Mouse (Mus musculus) 416B (cell line): ENCODE measurements at regions not wholly inside any gene's neighbourhood (a gene's known extent, or its start where the extent isn't known, plus 50 kb on each side); places are given as distances from the start of the nearest gene placed in this dataset.
A peak's percentile ranks its signal among the peaks of the same experiment; 100 is the strongest.

Source experiments
- DNase-seq: peaks from one replicate; pipeline ENCODE4 v3.0.0; 2011; ENCODE audit warnings: low read depth

GRCm38 (mm10) chr17:60018752-60019323 is 1005.7 kb upstream of the Nudt12 start:
- no peak for DNase-seq

GRCm38 (mm10) chr17:59997952-59998351 is 984.8 kb upstream of the Nudt12 start:
- DNase-seq = no peak

- DNase-seq = no peak
These were observed 966.2 kb upstream of the Nudt12 start for GRCm38 (mm10) chr17:59979325-59979880.

- DNase-seq = no peak
These were observed 964.1 kb upstream of the Nudt12 start for GRCm38 (mm10) chr17:59977136-59977770.

- DNase-seq = peak; percentile 47
These were observed 954.2 kb upstream of the Nudt12 start for GRCm38 (mm10) chr17:59967383-59967782.

GRCm38 (mm10) chr17:59955300-59956057 is 942.3 kb upstream of the Nudt12 start:
- no peak for DNase-seq

GRCm38 (mm10) chr17:59946433-59946832 is 933.3 kb upstream of the Nudt12 start:
- DNase-seq = no peak

- no peak for DNase-seq
These were observed 891.2 kb upstream of the Nudt12 start for GRCm38 (mm10) chr17:59904395-59904794.

- DNase-seq = no peak
These were observed 864.6 kb upstream of the Nudt12 start for GRCm38 (mm10) chr17:59877791-59878190.

GRCm38 (mm10) chr17:59848853-59849252 is 835.7 kb upstream of the Nudt12 start:
- DNase-seq = no peak

GRCm38 (mm10) chr17:59845261-59845819 is 832.2 kb upstream of the Nudt12 start:
- no peak for DNase-seq

GRCm38 (mm10) chr17:59805870-59806269 is 792.7 kb upstream of the Nudt12 start:
- no peak for DNase-seq

- peak; percentile 1 for DNase-seq
These were observed 780.3 kb upstream of the Nudt12 start for GRCm38 (mm10) chr17:59793434-59793833.

- no peak for DNase-seq
These were observed 779.6 kb upstream of the Nudt12 start for GRCm38 (mm10) chr17:59792780-59793179.

GRCm38 (mm10) chr17:59774075-59774474 is 760.9 kb upstream of the Nudt12 start:
- DNase-seq = no peak

GRCm38 (mm10) chr17:59766580-59766979 is 753.4 kb upstream of the Nudt12 start:
- DNase-seq = no peak

- peak; percentile 20 for DNase-seq
These were observed 751.3 kb upstream of the Nudt12 start for GRCm38 (mm10) chr17:59764486-59764885.

GRCm38 (mm10) chr17:59762068-59762467 is 748.9 kb upstream of the Nudt12 start:
- no peak for DNase-seq

- peak; percentile 59 for DNase-seq
These were observed 747.7 kb upstream of the Nudt12 start for GRCm38 (mm10) chr17:59760889-59761288.

GRCm38 (mm10) chr17:59746106-59746505 is 732.9 kb upstream of the Nudt12 start:
- DNase-seq = no peak
